Comparison of ENCODE assay signal across 8 mouse cellular contexts in the genomic region with DNA sequence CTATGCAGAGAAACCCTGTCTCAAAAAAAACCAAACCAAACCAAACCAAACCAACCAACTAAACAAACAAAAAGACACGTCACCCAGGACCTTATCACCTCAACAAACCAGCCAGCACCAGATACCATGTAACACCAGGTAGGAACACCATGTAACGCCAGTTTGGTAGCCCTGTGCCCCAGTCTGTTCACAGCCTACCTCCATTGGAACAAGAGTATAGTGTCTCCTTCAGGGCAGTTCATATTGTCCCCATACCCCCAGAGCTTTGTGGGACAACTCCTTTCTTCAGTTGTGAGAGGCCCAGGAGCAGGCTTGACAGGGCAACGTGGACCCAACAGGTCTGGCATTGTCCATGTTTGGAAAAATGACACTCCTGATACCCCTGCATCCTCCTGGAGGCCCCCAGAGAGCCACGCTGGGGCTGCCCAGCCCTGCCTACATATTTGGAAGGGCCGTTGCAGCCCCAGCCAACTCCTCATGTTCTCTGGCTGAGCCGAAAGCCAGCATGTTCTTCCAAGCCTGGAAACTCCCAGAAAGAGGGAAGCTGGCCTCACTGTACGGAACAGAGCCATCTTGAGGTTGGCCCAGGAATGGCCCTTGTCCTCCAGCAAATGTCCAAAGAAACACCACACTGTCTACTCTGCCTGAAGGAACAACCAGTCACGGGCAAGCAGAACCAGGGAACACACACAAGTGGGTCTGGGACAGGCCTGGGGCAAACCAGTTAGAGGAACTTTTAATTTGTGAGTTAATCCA.
DNase-seq lines count a peak whose midpoint lies in the region; ATAC-seq and TF ChIP-seq lines count a peak whose summit lies in the region.

No protein-coding gene starts in this region.

- TF ChIP-seq POLR2A in lung, adult 2 months (IDR thresholded peaks at IDR 0.05; ENCODE audit: borderline replicate concordance, extremely low read depth, low read depth, low read length) = no peak

- H3K9ac ChIP-seq in heart, embryonic 16.5 days (ENCODE audit: low read length) = no peak overlapping the region

- H3K4me1 ChIP-seq in heart, embryonic 16.5 days (ENCODE audit: control insufficient read depth, insufficient read depth, low read length) = peaks cover 42% of the 10 kb centered on the region
- no peaks in the 10 kb centered on the region for H3K4me1 ChIP-seq in lung, adult 2 months (ENCODE audit: control insufficient read depth, insufficient read depth, low read length)

- ATAC-seq in heart, embryonic 16.5 days (replicated peaks; ENCODE audit: extremely low read depth, insufficient read depth, low FRiP score) = 0 out of 2 replicates have a peak, but pooled peaks have one; percentile 12
- no peak for ATAC-seq in megakaryocyte progenitor cell, adult 5-6 weeks (replicated peaks; ENCODE audit: poor library complexity)

- 60% methylated on average over 8 of the region's 8 CpGs for WGBS in heart, embryonic 16.5 days
- WGBS in lung, adult 2 months = 76% methylated on average over 8 of the region's 8 CpGs

- no peaks in the 10 kb centered on the region for H3K36me3 ChIP-seq in heart, embryonic 16.5 days (ENCODE audit: control insufficient read depth, insufficient read depth)

- TF ChIP-seq CTCF in lung, adult 2 months (IDR thresholded peaks at IDR 0.05; ENCODE audit: insufficient read depth, low read length) = peak; percentile 54

- H3K9me3 ChIP-seq in heart, embryonic 16.5 days (replicated peaks; ENCODE audit: control insufficient read depth, low read length) = no peaks in the 10 kb centered on the region

- no peak overlapping the region for H3K4me3 ChIP-seq in heart, embryonic 16.5 days (ENCODE audit: low read length)
- no peak overlapping the region for H3K4me3 ChIP-seq in lung, adult 2 months (replicated peaks; ENCODE audit: extremely low read depth, low read depth, low read length)

- no peak overlapping the region for H3K4me2 ChIP-seq in heart, embryonic 16.5 days (ENCODE audit: low read depth, low read length)

- peak; percentile 48 for DNase-seq in adrenal gland, adult 2 months
- DNase-seq in adrenal gland, postnatal 4 days (ENCODE audit: low spot score in 2 of 2) = no peak
- peak; percentile 67 for DNase-seq in urinary bladder, postnatal 14 days (ENCODE audit: low spot score)
- DNase-seq in urinary bladder, adult 2 months (ENCODE audit: low spot score) = no peak
- DNase-seq in lung, adult 2 months = no peak
- DNase-seq in thymus, adult 18-20 months = no peak

- H3K27me3 ChIP-seq in heart, embryonic 16.5 days (ENCODE audit: control insufficient read depth, insufficient read depth, low read length) = no peaks in the 10 kb centered on the region

- peak overlapping the region; percentile 60 for H3K27ac ChIP-seq in heart, embryonic 16.5 days (ENCODE audit: low read length)

Comparison
In these comparisons a context has a peak if more than half of its experiments do, and no peak if none do; other contexts are left out.
1. DNase-seq: peak in adrenal gland, adult 2 months (single experiment) and urinary bladder, postnatal 14 days (single experiment); none in adrenal gland, postnatal 4 days (0 of 2), urinary bladder, adult 2 months (single experiment), lung, adult 2 months (single experiment) and thymus, adult 18-20 months (0 of 2).